Mouse (Mus musculus): ENCODE results near the gene Gm49321.
A peak's percentile ranks its signal among the peaks of the same experiment; 100 is the strongest.

Gene Gm49321

GRCm38 (mm10) chr12:74014739-74015270 is 77.4 kb downstream of the Gm49321 start:
- DNase-seq = peak; percentile 41 to 48

GRCm38 (mm10) chr12:74015491-74015890 is 78.0 kb downstream of the Gm49321 start:
- no peak for DNase-seq

Measured in thymus, postnatal 36 days (tissue).